Mouse (Mus musculus) G1E (cell line): Measurements from ENCODE around the gene Cflar.

Experiments
- CTCF ChIP-seq: IDR thresholded peaks from 2 replicates; pipeline ENCODE4 v1.5.1; 2012; ENCODE audit warnings: low read depth, low read length, inconsistent platforms, mixed read lengths
- GATA2 ChIP-seq: IDR thresholded peaks from 2 replicates; pipeline ENCODE4 v1.6.1; 2012; ENCODE audit warnings: low read depth, low read length, inconsistent platforms, borderline replicate concordance
- TAL1 ChIP-seq: conservative IDR thresholded peaks from 2 replicates; pipeline ENCODE4 v1.6.1; 2012; ENCODE audit warnings: low read depth, low read length, inconsistent platforms, mixed read lengths

DNA sequence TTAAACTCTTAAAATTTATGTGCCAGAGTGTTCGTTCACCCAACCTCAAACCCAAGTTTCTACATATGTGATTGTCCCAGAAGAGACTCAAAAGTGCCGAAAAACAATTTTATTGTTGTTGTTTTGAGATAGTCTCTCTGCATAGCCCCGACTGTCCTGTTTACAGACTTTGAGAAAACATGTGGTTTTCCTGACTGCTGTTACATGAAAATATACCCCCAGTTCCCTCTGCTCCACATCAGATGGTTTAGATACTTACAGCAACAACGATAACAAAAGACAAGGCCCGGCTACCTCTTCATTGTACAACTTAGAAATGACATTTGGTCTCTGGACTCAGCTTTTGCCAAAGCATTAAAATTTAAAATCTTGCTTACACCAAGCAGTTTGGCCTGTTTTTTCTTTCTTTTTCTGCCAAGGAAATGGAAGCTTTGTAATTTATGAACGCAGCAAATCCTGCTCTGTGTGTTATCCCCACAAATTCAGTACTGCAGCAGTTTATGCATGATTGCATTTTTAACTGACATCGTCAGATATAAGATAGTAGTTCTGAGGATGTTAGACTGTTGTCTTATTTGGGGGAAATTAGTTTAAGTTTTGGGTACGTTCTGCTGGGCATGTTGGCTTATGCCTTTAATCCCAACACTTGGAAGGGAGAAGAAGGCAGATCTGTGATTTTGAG lies 6.4 kb downstream of the Cflar start:
- no peak for TF ChIP-seq CTCF
- no peak for TF ChIP-seq TAL1
- TF ChIP-seq GATA2, result no peak
